Mouse (Mus musculus) bone marrow, adult 2 months (tissue): Measurements from ENCODE around the gene Ovgp1.

ENCODE experiments used
- CTCF ChIP-seq: fragments of 200-500 bp; IDR thresholded peaks from 2 replicates; pipeline ENCODE4 v1.5.1; 2011; ENCODE audit warnings: low read length, control low read depth; ENCODE audit not compliant: control insufficient read depth, insufficient read depth
- POLR2A ChIP-seq: fragments of 200-500 bp; IDR thresholded peaks from 2 replicates; pipeline ENCODE4 v1.6.1; 2011; ENCODE audit warnings: low read depth, mild to moderate bottlenecking, control low read depth, low read length, borderline replicate concordance; ENCODE audit not compliant: control insufficient read depth

DNA sequence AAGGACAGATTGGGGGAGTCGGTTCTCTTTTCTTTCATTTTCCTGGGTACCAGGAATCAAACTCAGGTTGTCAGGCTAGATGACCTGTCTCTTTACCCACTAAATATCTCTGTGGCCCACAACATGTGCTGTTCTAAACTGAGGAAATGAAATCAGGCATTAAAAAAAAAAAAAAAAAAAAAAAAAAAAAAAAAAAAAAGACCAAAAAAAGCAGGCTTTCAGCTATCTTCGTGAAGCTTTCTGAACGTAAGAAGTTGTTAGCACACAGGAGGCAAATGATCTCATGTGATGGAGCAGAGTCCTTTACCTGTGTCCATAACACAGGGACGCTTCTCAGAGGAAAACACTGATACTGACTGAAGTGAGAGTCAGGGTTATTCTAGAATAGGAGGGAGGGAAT, 37.4 kb upstream of the Ovgp1 start:
- TF ChIP-seq POLR2A (no peak), CTCF (no peak)
